Mouse (Mus musculus): ENCODE data around the gene Abcc6. TPM values are rescaled to one million over a fixed set of nuclear protein-coding genes. Genes with fewer than 3 reads are reported as not detected.

Gene Abcc6
- total and polyA plus RNA-seq, 3 experiments, result 0.14 TPM; not detected in 2

DNA sequence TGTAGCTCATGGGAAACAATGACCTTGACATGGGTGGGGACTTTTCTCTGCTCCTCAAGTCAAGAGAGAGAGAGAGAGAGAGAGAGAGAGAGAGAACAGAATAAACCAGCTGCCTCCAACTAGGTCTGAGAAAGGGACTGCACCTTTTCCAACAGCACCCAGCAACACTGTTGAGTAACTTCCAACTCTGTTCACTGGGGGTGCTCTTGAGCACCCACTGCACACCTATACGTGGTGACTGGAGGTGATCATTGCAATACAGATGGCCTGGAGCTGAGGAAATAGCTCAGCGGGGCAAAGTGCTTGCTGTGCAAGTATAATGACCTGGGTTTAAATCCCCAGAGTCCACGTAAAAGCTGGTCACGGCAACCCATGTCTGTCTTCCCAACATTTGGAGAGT, 27.4 kb downstream of the Abcc6 start:
- Histone ChIP-seq H3K27me3 (ENCODE audit: control insufficient read depth, insufficient read depth, low read length) (no peaks in the 10 kb centered on the region), H3K4me1 (ENCODE audit: control insufficient read depth, insufficient read depth, low read length) (no peaks in the 10 kb centered on the region), H3K27ac (no peak overlapping the region), H3K4me3 (no peak overlapping the region), H3K9ac (ENCODE audit: low read depth, low read length) (no peak overlapping the region), H3K79me2 (replicated peaks; ENCODE audit: control insufficient read depth, insufficient read depth, low read length) (no peaks in the 10 kb centered on the region), H3K36me3 (ENCODE audit: control insufficient read depth, insufficient read depth, low read length) (no peaks in the 10 kb centered on the region)
- no peak for DNase-seq
- no peak for TF ChIP-seq EP300 (IDR thresholded peaks at IDR 0.05; ENCODE audit: insufficient read depth, low read depth, low read length)
- TF ChIP-seq POLR2A (IDR thresholded peaks at IDR 0.05; ENCODE audit: insufficient read depth, low read depth, low read length), result no peak
- TF ChIP-seq CTCF (IDR thresholded peaks at IDR 0.05), result peak; percentile 53
- WGBS, result 54% methylated on average over 4 of the region's 4 CpGs
- intact Hi-C loops (cut with DNase I), result no loop called here

DNA sequence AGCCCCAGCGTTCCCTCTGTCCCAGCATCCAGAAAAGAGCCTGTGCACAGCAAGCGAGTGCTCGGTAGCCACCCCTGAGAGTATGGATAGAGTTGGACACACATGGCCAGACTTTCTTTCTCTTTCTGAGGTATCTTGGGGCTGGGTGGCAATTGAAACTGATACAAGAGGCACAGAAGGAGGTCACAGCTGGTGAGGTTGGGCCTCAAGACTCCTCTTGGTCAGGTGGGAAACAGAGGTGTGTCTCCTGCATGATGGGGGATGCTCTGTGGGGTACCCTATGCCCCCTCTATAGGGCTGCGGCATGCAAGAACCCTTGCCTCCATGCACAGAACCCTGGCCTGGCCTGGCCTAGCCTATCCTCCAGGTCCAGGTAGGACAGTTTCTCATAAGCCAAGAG, 29.5 kb downstream of the Abcc6 start:
- Histone ChIP-seq H3K79me2 (replicated peaks; ENCODE audit: control insufficient read depth, insufficient read depth, low read length) (no peaks in the 10 kb centered on the region), H3K9ac (ENCODE audit: low read depth, low read length) (no peak overlapping the region), H3K27ac (no peak overlapping the region), H3K4me1 (ENCODE audit: control insufficient read depth, insufficient read depth, low read length) (no peaks in the 10 kb centered on the region), H3K4me3 (no peak overlapping the region), H3K36me3 (ENCODE audit: control insufficient read depth, insufficient read depth, low read length) (no peaks in the 10 kb centered on the region), H3K27me3 (ENCODE audit: control insufficient read depth, insufficient read depth, low read length) (no peaks in the 10 kb centered on the region)
- DNase-seq, result no peak
- WGBS, result 92% methylated on average over 4 of the region's 4 CpGs
- intact Hi-C loops (cut with DNase I), result no loop called here
- TF ChIP-seq CTCF (IDR thresholded peaks at IDR 0.05) (no peak), POLR2A (IDR thresholded peaks at IDR 0.05; ENCODE audit: insufficient read depth, low read depth, low read length) (no peak), EP300 (IDR thresholded peaks at IDR 0.05; ENCODE audit: insufficient read depth, low read depth, low read length) (no peak)

DNA sequence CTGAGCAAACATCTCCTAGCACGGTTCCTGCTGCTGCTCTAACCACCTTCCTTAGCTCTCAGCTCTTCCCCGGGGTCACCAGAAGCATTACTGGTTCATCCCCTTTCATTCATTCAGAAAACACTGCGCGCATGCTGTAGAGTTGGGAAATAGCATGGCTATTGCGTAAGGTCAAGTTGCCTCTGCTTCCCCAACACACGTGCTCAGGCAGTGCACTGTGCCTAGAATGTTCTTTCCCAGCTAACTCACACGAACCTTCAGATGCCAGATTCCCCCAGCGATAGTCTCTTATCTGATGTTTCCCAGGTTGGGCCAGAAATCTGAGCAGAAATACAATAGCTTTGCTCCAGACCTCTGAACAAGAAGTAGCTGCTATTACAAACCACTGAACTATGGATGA, 37.6 kb downstream of the Abcc6 start:
- no peak for TF ChIP-seq CTCF (IDR thresholded peaks at IDR 0.05)
- no peak for TF ChIP-seq EP300 (IDR thresholded peaks at IDR 0.05; ENCODE audit: insufficient read depth, low read depth, low read length)
- no peak for TF ChIP-seq POLR2A (IDR thresholded peaks at IDR 0.05; ENCODE audit: insufficient read depth, low read depth, low read length)
- no peaks in the 10 kb centered on the region for H3K27me3 ChIP-seq (ENCODE audit: control insufficient read depth, insufficient read depth, low read length)
- DNase-seq, result no peak
- H3K27ac ChIP-seq, result no peak overlapping the region
- intact Hi-C loops (cut with DNase I), result no loop called here
- H3K79me2 ChIP-seq (replicated peaks; ENCODE audit: control insufficient read depth, insufficient read depth, low read length), result no peaks in the 10 kb centered on the region
- no peaks in the 10 kb centered on the region for H3K4me1 ChIP-seq (ENCODE audit: control insufficient read depth, insufficient read depth, low read length)
- 71% methylated on average over 8 of the region's 8 CpGs for WGBS
- no peak overlapping the region for H3K9ac ChIP-seq (ENCODE audit: low read depth, low read length)
- H3K4me3 ChIP-seq, result no peak overlapping the region
- no peaks in the 10 kb centered on the region for H3K36me3 ChIP-seq (ENCODE audit: control insufficient read depth, insufficient read depth, low read length)

DNA sequence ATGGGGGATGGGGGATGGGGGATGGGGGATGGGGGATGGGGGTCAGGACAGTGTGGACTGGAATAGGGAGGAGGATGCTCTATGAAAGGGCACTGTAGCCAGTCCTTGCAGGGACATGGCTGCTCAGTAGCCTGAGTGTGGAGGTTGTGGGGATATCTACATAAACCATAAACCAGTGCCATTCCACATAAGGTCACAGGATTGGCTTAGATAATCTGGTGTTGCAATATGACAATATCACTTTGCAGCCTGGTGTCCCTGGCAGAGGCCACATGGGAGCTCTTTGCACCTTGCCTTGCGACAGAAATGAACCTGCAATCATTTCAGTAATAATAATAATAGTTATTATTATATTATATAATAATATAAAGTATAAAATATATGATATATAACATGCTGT, 41.8 kb downstream of the Abcc6 start:
- DNase-seq, result no peak
- Histone ChIP-seq H3K27ac (no peak overlapping the region), H3K4me1 (ENCODE audit: control insufficient read depth, insufficient read depth, low read length) (no peaks in the 10 kb centered on the region), H3K9ac (ENCODE audit: low read depth, low read length) (no peak overlapping the region), H3K36me3 (ENCODE audit: control insufficient read depth, insufficient read depth, low read length) (no peaks in the 10 kb centered on the region), H3K4me3 (no peak overlapping the region), H3K79me2 (replicated peaks; ENCODE audit: control insufficient read depth, insufficient read depth, low read length) (no peaks in the 10 kb centered on the region), H3K27me3 (ENCODE audit: control insufficient read depth, insufficient read depth, low read length) (no peaks in the 10 kb centered on the region)
- intact Hi-C loops (cut with DNase I), result no loop called here
- no peak for TF ChIP-seq CTCF (IDR thresholded peaks at IDR 0.05)
- no peak for TF ChIP-seq POLR2A (IDR thresholded peaks at IDR 0.05; ENCODE audit: insufficient read depth, low read depth, low read length)
- TF ChIP-seq EP300 (IDR thresholded peaks at IDR 0.05; ENCODE audit: insufficient read depth, low read depth, low read length), result no peak
- 78% methylated on average over 1 of the region's 1 CpGs for WGBS

- 66% methylated on average over 6 of the region's 6 CpGs for WGBS
- Histone ChIP-seq H3K27ac (no peak overlapping the region), H3K36me3 (ENCODE audit: control insufficient read depth, insufficient read depth, low read length) (no peaks in the 10 kb centered on the region), H3K79me2 (replicated peaks; ENCODE audit: control insufficient read depth, insufficient read depth, low read length) (no peaks in the 10 kb centered on the region), H3K27me3 (ENCODE audit: control insufficient read depth, insufficient read depth, low read length) (no peaks in the 10 kb centered on the region), H3K9ac (ENCODE audit: low read depth, low read length) (no peak overlapping the region), H3K4me3 (no peak overlapping the region), H3K4me1 (ENCODE audit: control insufficient read depth, insufficient read depth, low read length) (no peaks in the 10 kb centered on the region)
- no peak for DNase-seq
- TF ChIP-seq EP300 (IDR thresholded peaks at IDR 0.05; ENCODE audit: insufficient read depth, low read depth, low read length) (no peak), POLR2A (IDR thresholded peaks at IDR 0.05; ENCODE audit: insufficient read depth, low read depth, low read length) (no peak), CTCF (IDR thresholded peaks at IDR 0.05) (no peak)
- intact Hi-C loops (cut with DNase I), result no loop called here
These were observed 43.2 kb downstream of the Abcc6 start for GRCm38 (mm10) chr7:45986893-45987292.

GRCm38 (mm10) chr7:45981612-45982011, 48.5 kb downstream of the Abcc6 start:
- no peaks in the 10 kb centered on the region for H3K4me1 ChIP-seq (ENCODE audit: control insufficient read depth, insufficient read depth, low read length)
- H3K9ac ChIP-seq (ENCODE audit: low read depth, low read length), result no peak overlapping the region
- no peaks in the 10 kb centered on the region for H3K79me2 ChIP-seq (replicated peaks; ENCODE audit: control insufficient read depth, insufficient read depth, low read length)
- H3K27ac ChIP-seq, result no peak overlapping the region
- H3K36me3 ChIP-seq (ENCODE audit: control insufficient read depth, insufficient read depth, low read length), result no peaks in the 10 kb centered on the region
- H3K27me3 ChIP-seq (ENCODE audit: control insufficient read depth, insufficient read depth, low read length), result no peaks in the 10 kb centered on the region
- no peak overlapping the region for H3K4me3 ChIP-seq
- intact Hi-C loops (cut with DNase I), result no loop called here
- DNase-seq, result no peak
- 68% methylated on average over 5 of the region's 5 CpGs for WGBS
- TF ChIP-seq CTCF (IDR thresholded peaks at IDR 0.05), result no peak
- no peak for TF ChIP-seq EP300 (IDR thresholded peaks at IDR 0.05; ENCODE audit: insufficient read depth, low read depth, low read length)
- no peak for TF ChIP-seq POLR2A (IDR thresholded peaks at IDR 0.05; ENCODE audit: insufficient read depth, low read depth, low read length)
